Mouse (Mus musculus): ENCODE results near the gene Zc3h10.

DNA sequence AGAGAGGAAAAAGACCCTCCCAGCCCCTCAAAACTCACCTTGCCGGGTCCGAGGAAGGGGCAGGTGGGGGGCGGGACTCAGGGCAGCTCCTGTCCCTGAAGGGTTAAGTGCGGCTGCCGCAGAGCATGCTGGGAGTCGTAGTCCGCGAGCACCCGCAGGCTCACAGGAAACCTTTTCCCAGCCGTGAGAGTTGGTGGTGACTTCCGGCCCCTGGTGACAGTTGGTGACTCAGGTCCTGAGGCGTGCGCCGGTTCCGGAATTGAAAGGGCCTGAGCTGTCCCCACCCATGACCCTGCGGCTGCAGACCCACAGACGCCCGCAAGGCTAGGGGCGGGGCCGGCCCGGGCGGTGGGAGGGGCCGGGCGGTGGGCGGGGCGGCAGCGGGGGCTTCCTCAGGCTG lies 49.0 kb downstream of the Zc3h10 start, which contains the start of gene Myl6b:
- TF ChIP-seq CTCF (IDR thresholded peaks at IDR 0.05; ENCODE audit: control insufficient read depth, insufficient read depth, low read length) (0 out of 2 replicates have a peak, but pooled peaks have one; percentile 4), POLR2A (IDR thresholded peaks at IDR 0.05; ENCODE audit: borderline replicate concordance, control insufficient read depth, low read depth, low read length) (peak; percentile 20; the same call in 1 of the 2 replicates)

All from bone marrow, adult 2 months (tissue).